Mouse (Mus musculus) lung, adult 2 months (tissue): ENCODE results near the gene Cmss1.

Source experiments
- CTCF ChIP-seq: fragments of 200-500 bp; IDR thresholded peaks from 2 replicates; pipeline ENCODE4 v1.5.1; 2011; ENCODE audit warnings: mild to moderate bottlenecking, low read length, control low read depth; ENCODE audit not compliant: insufficient read depth
- POLR2A ChIP-seq: fragments of 200-500 bp; IDR thresholded peaks from 2 replicates; pipeline ENCODE4 v1.6.1; 2011; ENCODE audit warnings: low read depth, mild to moderate bottlenecking, control low read depth, low read length, borderline replicate concordance; ENCODE audit errors: extremely low read depth

DNA sequence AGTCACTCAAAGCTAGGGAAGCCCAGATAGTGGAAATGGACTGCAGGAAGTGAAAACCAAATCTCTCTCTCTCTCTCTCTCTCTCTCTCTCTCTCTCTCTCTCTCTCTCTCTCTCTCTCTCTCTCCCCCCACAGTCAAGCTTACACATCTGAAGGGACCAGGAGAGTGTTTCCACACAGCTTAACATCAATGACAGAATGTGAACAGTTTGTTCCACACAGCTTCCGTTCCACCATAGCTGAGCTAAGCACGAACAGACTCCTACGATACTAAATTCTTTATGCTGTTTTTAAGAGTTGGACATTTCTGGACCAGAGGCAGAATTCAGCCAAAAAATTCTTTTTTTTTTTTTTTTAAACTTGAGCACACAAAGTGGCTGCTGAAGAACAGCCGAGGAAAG, 114.8 kb downstream of the Cmss1 start:
- no peak for TF ChIP-seq CTCF
- no peak for TF ChIP-seq POLR2A
